Mouse (Mus musculus) kidney, postnatal 0 days (tissue): ENCODE measurements around the gene H2afx. TPM values are rescaled to one million over a fixed set of nuclear protein-coding genes. Genes with fewer than 3 reads are reported as not detected.
A peak's percentile ranks its signal among the peaks of the same experiment; 100 is the strongest.
"Not testable (repeated sequence)": the region's sequence is repeated elsewhere in the genome, so short reads cannot be mapped to it uniquely, and the experiment has no call there.

Experiments used
- ATAC-seq: fragments of 200-750 bp; cut with Nextera tagmentation; replicated peaks from 2 replicates; pipeline ENCODE4 v1.8.0; 2017; ENCODE audit warnings: low read depth, moderate number of reproducible peaks, moderate TSS enrichment, moderate library complexity; ENCODE audit not compliant: low FRiP score
- DNase-seq: peaks from one replicate; pipeline ENCODE4 v3.0.0-alpha.2; 2016; ENCODE audit warnings: low spot score
- H3K27ac ChIP-seq: fragments of 300-500 bp; sonication (generic); 2 replicates; pipeline ENCODE4 v1.5.1; 2014; ENCODE audit warnings: mild to moderate bottlenecking
- H3K27me3 ChIP-seq: fragments of 300-500 bp; sonication (generic); 2 replicates; pipeline ENCODE4 v1.6.1; 2014; ENCODE audit warnings: low read length, mixed read lengths; ENCODE audit not compliant: insufficient read depth
- H3K36me3 ChIP-seq: fragments of 300-500 bp; sonication (generic); 2 replicates; pipeline ENCODE4 v1.6.1; 2014; ENCODE audit warnings: low read length, mixed read lengths; ENCODE audit not compliant: insufficient read depth
- H3K4me1 ChIP-seq: fragments of 300-500 bp; sonication (generic); replicated peaks from 2 replicates; pipeline ENCODE4 v1.6.1; 2014; ENCODE audit warnings: antibody characterized with exemption, low read length, mixed read lengths; ENCODE audit not compliant: insufficient read depth
- H3K4me2 ChIP-seq: fragments of 300-500 bp; sonication (generic); 2 replicates; pipeline ENCODE4 v1.6.1; 2014; ENCODE audit warnings: mild to moderate bottlenecking, low read length, moderate library complexity, mixed read lengths
- H3K4me3 ChIP-seq: fragments of 300-500 bp; sonication (generic); replicated peaks from 2 replicates; pipeline ENCODE4 v1.5.1; 2014; ENCODE audit warnings: low read depth, low read length
- H3K9ac ChIP-seq: fragments of 300-500 bp; sonication (generic); 2 replicates; pipeline ENCODE4 v1.6.1; 2014; ENCODE audit warnings: low read depth, low read length
- H3K9me3 ChIP-seq: fragments of 300-500 bp; sonication (generic); replicated peaks from 2 replicates; pipeline ENCODE4 v1.6.1; 2016; ENCODE audit warnings: low read length, inconsistent platforms, mixed read lengths
- CTCF ChIP-seq: IDR thresholded peaks from 2 replicates; pipeline ENCODE4 v1.5.1; 2016; ENCODE audit warnings: antibody characterized with exemption, low read depth, mild to moderate bottlenecking, moderate library complexity
- WGBS: fragments of 180-500 bp; shearing (Covaris S2); extraction: QIAGEN DNeasy Blood & Tissue Kit; methylation state at CpG from one replicate; pipeline ENCODE4 v1.1.7; 2014; 5-methylcytosine and 5-hydroxymethylcytosine counted together
- polyA plus RNA-seq: library from polyadenylated mRNA; unstranded; fragments of >200 nt; fragmentation: Nextera tagmentation; extraction: Ambion mirVana; gene quantifications from 2 replicates; pipeline ENCODE4 v1.2.1, GENCODE M21; 2015

H2afx gene
- polyA plus RNA-seq, 1 experiment from 2014 or later = 186 TPM

DNA sequence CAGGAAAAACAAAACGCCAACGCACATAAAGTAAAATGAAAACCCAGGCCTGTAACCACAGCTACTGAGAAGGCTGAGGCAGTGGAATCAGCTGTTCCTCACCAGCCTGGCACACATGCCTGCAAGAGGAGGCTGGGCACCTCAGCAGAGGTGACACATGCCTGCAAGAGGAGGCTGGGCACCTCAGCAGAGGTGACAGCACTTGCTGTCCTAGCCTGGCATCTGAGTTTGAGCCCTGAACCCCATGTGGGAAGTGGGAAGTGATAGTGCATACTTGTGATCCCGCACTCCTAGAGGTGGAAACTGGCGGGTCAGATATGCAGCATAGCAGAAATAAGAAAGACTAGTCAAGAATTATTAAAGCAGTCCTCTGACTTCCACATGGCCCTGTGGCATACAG lies 16.9 kb downstream of the H2afx start:
- no peaks in the 10 kb centered on the region for H3K27me3 ChIP-seq
- no peak overlapping the region for H3K27ac ChIP-seq
- WGBS = 97% methylated on average over 4 of the region's 4 CpGs
- peaks cover 64% of the 10 kb centered on the region for H3K36me3 ChIP-seq
- H3K4me3 ChIP-seq = no peak overlapping the region
- no peaks in the 10 kb centered on the region for H3K9me3 ChIP-seq
- no peak for ATAC-seq
- H3K4me1 ChIP-seq = no peaks in the 10 kb centered on the region
- DNase-seq = no peak
- no peak overlapping the region for H3K4me2 ChIP-seq
- no peak for TF ChIP-seq CTCF
- H3K9ac ChIP-seq = no peak overlapping the region

- no peak overlapping the region for H3K4me2 ChIP-seq
- H3K9ac ChIP-seq = no peak overlapping the region
- no peaks in the 10 kb centered on the region for H3K4me1 ChIP-seq
- H3K4me3 ChIP-seq = no peak overlapping the region
- H3K36me3 ChIP-seq = peaks cover 70% of the 10 kb centered on the region
- H3K9me3 ChIP-seq = no peaks in the 10 kb centered on the region
- no peak overlapping the region for H3K27ac ChIP-seq
- no peaks in the 10 kb centered on the region for H3K27me3 ChIP-seq
- DNase-seq (no peak), ATAC-seq (no peak; the same call in 1 of the 2 replicates)
- WGBS = 92% methylated on average over 10 of the region's 10 CpGs
- TF ChIP-seq CTCF = no peak
Observed at GRCm38 (mm10) chr9:44352337-44352736, 17.8 kb downstream of the H2afx start.

DNA sequence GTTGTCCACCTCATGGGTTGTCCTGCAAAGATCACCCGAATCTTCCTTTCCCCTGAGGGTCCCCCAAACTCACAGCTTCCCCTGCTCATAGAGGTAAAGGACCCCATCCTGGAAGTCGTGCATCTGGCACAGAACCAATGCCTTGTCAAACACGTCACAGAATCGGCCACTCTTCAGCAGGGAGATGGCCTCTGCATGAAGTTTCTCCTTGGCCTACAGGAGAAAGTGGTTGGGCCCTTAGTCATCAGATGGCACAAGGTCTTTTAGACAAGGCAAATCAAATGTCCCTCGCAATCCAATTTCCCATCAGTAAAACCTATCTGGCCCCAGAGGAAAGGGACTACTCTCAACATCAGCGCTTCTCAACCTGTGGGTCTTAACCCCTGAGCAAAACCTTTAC lies 18.6 kb downstream of the H2afx start:
- WGBS = 92% methylated on average over 6 of the region's 6 CpGs
- no peak overlapping the region for H3K9ac ChIP-seq
- no peak overlapping the region for H3K27ac ChIP-seq

DNA sequence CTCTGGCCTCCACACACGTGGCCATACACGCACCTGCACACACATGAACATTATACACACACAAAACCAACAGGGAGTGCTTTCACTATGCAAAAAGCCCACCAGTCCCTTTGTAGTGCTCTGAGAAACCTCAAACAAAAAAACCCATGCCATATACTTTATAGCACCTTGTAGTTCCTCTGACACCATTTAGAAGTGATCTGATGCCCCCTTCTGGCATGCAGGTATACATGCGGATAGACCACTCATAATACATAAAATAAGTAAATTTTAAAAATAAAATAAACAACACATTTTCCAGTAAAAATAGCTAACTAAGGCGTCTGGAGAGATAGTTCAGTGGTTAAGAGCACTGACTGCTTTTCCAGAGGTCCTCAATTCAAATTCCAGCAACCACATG lies 22.7 kb downstream of the H2afx start:
- ATAC-seq (no peak), DNase-seq (peak; percentile 65)
- Histone ChIP-seq H3K4me3 (no peak overlapping the region), H3K27me3 (no peaks in the 10 kb centered on the region), H3K4me1 (0 out of 2 replicates have a peak, but pooled peaks cover 7% of the 10 kb centered on the region), H3K9me3 (no peaks in the 10 kb centered on the region), H3K27ac (no peak overlapping the region), H3K36me3 (peaks cover 53% of the 10 kb centered on the region), H3K4me2 (no peak overlapping the region), H3K9ac (no peak overlapping the region)
- peak; percentile 67 for TF ChIP-seq CTCF
- WGBS = 77% methylated on average over 4 of the region's 4 CpGs

More for the DNA sequence above, 18.6 kb downstream of the H2afx start:
- Histone ChIP-seq H3K4me1 (no peaks in the 10 kb centered on the region), H3K27me3 (no peaks in the 10 kb centered on the region), H3K36me3 (peaks cover 69% of the 10 kb centered on the region), H3K4me3 (no peak overlapping the region), H3K9me3 (no peaks in the 10 kb centered on the region), H3K4me2 (no peak overlapping the region)
- DNase-seq (no peak), ATAC-seq (no peak)
- no peak for TF ChIP-seq CTCF

DNA sequence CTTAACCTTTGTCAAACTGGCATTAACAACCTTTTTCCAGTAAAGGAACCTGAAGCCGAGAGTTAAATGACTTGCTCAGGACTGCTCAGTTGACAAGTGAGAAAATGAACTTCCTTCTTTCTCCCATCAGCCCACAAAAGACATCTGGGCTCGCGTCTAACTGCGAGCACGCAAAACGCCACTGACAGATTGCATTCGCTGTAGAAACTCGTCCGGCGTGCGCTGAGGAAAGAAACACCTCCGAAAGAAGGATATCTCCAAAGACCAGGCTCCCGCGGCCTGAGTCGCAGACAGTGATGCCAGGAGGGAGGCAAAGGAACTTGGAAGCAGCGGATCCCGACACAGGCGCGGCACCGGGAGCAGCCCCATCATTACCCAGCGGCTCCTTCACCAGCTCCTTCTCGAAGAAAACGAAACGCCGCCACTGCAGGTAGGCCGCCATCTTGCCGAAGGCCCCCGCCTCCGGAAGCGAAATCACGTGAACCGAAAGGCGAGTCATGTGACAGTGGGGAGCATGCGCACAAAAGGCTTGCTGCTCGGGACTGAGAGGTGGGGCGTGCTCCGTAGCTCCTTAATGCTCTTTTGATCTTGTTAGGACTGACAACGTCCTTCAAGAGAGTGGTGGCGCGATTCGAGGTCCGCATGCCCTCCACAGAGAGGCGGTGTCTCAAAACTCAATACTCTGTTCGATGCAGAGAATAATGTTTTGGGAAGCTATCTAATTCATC lies 26.9 kb downstream of the H2afx start, which contains the start of gene Vps11:
Gene Vps11 (minus strand): TSS at position 481 of the 728 bp plus-strand sequence.
- peak within 1 kb of the TSS; percentile 92 for H3K4me3 ChIP-seq

GRCm38 (mm10) chr9:44361931-44362330 lies 27.4 kb downstream of the H2afx start:
- not testable (repeated sequence) for H3K27me3 ChIP-seq, DNase-seq, ATAC-seq, H3K9ac ChIP-seq, H3K9me3 ChIP-seq, H3K4me1 ChIP-seq
- WGBS = 45% methylated on average over 4 of the region's 4 CpGs
- Histone ChIP-seq H3K4me3 (peak overlapping the region; percentile 92), H3K36me3 (peaks cover 14% of the 10 kb centered on the region), H3K27ac (peak overlapping the region; percentile 76; the same call in 1 of the 2 replicates), H3K4me2 (peak overlapping the region; percentile 90)

More for the DNA sequence above, 26.9 kb downstream of the H2afx start, which contains the start of gene Vps11:
- WGBS = under 1% methylated on average over 44 of the region's 44 CpGs
- Histone ChIP-seq H3K36me3 (peaks cover 20% of the 10 kb centered on the region), H3K9ac (peak within 1 kb of the TSS; percentile 80), H3K27me3 (no peaks in the 10 kb centered on the region), H3K4me2 (peak within 1 kb of the TSS; percentile 90), H3K4me1 (0 out of 2 replicates have a peak, but pooled peaks cover 7% of the 10 kb centered on the region), H3K27ac (peak within 1 kb of the TSS; percentile 76), H3K9me3 (no peaks in the 10 kb centered on the region)
- ATAC-seq (peak; percentile 91), DNase-seq (peak; percentile 99)
- TF ChIP-seq CTCF = no peak; the same call in 1 of the 2 replicates
